Mouse (Mus musculus): ENCODE data around the gene Fut1. TPM values are rescaled to one million over a fixed set of nuclear protein-coding genes. Genes with fewer than 3 reads are reported as not detected.
A peak's percentile ranks its signal among the peaks of the same experiment; 100 is the strongest.

Fut1 gene
- not detected for total RNA-seq (2021)
- long read RNA-seq, experiment 1, result 0 reads
- long read RNA-seq, experiment 2, result 0 reads

DNA sequence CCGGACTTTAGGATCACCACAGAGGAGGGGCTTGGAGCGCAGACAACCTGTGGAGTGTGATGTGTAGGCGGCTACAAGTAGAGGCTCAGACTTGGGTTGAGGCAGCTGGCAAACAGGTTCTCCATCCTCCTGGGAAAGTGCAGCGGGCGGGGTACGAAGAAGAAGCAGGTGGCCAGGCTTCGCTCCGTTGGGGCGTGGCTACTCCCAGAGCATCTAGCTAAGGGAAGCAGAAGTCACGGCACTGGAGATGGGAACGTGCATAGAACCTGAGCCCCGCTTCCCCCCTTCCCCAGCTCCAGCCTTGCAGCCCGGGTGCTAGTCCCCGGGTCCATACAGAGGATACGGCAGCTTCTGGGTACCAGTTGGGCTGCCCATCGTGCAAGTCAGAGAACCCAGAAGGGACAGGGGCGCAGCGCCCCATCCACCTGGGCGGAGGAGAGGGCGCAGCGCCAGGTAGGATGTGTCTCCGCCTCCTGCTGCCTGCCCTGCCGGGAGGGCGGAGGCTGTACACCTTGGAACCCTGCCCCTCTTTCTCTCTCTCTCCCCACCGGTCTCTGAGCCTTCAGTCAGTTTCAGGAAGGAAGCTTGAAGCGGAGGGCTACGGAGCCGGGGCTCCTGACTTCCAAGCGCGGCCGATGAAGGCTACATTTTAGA is at the start of gene Fut1:
TSS of gene Fut1 (plus strand) at position 248 of the 654 bp plus-strand sequence.
- DNase-seq (ENCODE audit: low spot score in 2 of 2), result peak in 1 of 2 experiments; percentile 17

DNA sequence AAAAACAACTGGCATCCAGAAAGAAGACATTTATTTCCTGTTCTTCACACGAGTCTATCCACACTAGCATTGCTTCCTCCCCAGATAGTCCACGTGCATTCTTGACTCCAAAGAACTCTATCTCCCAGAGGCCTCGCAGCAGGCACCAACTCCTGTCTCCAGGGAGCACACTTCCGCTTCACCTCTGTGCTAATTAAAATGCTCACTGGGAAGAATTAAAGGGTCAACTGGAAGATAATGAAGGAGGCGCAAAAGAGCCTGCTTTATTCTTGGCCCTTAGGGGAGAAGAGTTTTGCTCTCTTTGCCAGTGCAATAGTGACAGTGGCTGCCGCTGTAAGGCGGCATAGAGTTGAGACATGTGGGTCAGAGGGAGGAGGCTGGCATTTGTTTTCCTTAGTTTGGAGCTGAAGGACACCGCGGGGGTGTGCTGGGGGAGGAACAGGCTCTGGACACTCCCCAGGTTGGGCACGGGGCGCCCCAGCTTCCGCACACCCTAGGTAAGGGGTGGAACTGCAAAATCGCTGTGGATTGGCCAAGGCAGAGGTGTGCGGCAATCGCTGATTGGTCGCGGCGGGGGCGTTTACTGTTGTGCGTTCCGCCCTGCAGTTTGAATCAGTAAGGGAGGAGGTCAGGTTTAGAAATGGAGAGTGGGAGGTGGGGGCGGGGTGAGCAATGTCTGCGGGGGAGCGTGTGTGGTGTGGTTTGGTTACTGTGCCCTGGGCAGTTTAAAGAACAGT is 49.1 kb upstream of the Fut1 start:
- peak; percentile 83 to 90 for DNase-seq (ENCODE audit: low spot score in 2 of 2)

DNA sequence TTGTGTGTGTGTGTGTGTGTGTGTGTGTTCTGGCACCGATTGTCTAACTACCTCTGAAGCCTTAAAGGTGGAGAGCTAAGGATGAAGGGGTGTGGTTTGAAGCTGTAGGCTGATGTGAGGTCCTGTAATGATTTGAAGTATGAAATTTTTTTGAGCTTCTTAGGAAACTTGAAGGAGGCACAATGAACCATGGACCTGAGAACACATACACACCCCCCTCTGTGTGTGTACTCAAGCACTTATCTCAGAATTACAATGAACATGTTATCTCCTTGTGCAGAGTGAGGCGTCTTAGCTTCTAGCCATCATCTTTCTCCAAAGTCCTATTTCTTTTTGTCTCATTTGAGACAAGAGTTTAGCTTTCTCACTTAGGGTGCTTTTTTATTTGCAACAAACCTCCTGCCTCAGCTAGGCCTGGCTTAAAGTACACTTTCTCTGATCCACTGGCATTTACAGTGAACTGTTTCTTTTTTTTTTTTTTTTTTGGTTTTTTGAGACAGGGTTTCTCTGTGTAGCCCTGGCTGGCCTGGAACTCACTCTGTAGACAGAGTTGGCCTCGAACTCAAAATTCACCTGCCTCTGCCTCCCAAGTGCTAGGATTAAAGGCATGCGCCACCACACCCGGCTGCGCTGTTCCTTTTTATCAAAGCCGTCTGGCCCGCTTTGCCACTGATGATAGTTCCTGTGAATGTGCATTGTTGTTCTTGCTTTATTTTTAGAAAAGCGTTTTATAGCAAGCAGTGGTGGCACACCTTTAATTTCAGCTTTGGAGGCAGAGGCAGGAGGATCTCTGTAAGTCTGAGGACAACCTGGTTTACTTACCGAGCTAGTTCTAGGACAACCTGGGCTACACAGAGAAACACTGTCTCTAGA is 48.3 kb upstream of the Fut1 start:
- no peak for DNase-seq (ENCODE audit: low spot score in 2 of 2)

DNA sequence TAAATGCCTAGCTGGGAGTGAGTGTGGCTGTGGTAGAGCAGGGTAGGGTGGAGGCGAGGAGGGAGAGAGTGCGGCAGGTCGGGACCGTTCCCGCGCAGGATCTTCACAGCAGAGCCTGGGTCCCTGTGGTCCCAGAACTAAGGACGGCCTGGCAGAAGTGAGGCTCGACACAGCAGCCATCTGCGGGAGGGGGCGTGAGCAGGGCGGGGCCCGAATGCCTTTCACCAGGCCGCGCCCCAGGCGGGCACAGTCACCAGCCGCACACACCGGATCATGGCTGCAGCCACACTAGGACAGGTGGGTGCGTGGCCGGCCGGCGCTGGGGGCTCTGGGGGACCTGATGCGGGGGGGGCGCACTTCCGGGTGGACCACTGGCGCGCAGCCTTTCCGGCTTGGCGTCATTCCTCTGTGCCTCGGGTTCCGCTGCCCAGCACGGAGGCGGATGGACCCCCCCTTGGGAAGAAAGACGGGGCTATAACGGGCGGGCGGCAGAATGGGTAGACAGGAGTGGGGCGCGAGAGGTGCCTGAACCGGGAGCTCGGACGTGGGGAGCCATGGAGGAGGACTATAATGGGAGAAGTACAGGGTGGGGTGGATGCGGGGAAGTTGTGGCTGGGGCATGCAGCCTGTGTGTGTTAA is 46.9 kb upstream of the Fut1 start, which contains the start of gene Bcat2:
TSS of gene Bcat2 (plus strand) at position 51 of the 639 bp plus-strand sequence.
- peak; percentile 62 to 70 for DNase-seq (ENCODE audit: low spot score in 2 of 2)

DNA sequence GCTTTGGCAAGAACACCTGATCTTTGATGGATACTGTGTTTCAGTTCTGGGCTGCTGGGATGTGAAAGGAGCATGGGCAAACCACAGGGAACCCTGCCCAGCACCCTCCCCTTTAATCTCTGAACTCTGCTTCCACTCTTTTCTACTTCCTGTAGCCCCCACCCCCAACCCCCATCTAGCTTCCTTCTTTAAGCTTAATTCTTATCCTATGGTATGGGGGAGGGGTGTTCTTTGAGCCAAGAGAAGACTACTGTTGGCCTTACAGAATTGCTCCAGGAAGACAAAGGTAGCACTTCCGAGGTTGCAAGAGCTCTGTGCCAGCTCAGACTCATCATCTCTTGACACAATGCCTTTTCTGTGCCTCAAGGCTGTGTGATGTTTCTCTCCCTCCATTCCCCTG is 45.1 kb upstream of the Fut1 start:
- DNase-seq (ENCODE audit: low spot score in 2 of 2), result no peak

DNA sequence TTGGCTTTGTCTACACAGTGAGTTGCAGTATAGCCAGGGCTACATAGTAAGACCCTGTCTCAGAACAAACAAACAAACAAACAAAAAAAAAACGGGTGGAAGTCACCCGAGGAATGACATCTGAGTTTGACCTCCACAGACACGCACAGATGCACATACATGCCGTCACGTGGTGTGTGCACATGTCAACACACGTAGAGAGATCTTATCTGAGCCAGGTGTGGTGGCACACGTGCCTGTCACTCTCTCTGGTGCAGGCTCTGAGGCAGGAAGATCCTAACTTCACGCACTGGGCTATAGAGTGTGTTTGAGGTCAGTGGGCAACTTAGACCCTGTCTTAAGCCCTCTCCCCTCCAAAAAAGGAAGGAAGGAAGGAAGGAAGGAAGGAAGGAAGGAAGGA is 43.1 kb upstream of the Fut1 start:
- DNase-seq (ENCODE audit: low spot score in 2 of 2), result no peak

DNA sequence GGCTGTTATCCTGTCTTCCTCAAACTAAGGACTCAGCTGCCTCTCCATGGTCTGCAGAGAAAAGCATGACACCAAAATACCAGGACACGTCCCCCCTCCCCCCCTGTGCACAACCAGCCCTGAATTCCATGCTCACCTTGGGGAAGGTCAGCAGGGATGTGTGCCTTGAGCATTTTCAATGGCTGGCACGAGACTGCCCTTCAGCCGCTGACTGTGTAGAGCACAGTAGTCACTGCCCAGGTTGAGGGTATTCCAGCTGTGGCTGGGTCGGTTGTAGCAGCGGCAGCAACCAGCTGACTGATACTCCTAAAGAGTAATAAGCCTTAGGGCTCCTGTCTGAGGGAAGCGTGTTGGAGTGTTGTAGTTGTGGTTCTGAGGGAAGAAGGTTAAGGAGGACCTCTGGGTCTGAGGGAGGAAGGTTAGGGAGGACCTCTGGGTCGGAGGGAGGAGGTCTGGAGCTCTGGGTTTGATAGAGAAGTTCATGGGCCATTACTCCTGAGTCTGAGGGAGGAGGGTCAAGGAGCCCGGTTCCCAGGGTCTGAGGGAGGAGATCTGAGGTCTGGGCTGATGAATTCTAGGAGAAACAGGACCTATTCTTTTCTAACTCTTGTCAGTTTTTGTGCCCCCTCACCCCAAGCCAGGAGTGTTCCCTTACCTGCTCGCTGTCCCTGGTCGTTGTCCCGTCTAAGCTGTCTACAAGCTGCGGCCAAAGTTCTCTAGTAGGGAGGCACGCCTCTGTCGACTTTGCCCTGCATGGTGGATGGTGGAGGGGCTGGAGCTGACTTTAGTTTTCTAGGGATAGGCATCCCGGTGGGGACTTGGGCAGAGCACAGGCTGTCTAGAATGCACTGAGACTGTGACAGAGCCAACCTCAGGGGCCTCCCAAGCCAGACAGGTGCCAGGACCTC is 42.4 kb upstream of the Fut1 start:
- no peak for DNase-seq (ENCODE audit: low spot score in 2 of 2)

DNA sequence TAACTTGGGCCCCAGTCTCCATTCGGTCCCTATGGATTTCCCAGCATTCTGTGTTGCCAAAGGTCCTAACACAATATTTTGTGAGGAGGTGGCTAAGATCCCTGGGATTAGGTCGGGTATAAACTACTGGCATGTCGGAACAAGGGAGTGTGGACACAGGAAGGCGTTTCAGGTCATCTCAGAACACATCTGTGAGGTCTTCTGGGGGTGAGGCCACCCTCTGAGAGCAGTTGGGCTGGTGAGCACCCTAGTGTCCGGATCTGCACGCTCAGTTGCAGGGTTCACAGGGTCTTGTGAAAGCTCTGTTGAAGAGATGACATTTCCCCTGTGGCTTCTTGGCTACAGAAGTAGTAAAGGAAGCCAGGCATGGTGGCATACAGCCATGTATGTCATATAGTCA is 31.2 kb upstream of the Fut1 start:
- no peak for DNase-seq (ENCODE audit: low spot score in 2 of 2)

DNA sequence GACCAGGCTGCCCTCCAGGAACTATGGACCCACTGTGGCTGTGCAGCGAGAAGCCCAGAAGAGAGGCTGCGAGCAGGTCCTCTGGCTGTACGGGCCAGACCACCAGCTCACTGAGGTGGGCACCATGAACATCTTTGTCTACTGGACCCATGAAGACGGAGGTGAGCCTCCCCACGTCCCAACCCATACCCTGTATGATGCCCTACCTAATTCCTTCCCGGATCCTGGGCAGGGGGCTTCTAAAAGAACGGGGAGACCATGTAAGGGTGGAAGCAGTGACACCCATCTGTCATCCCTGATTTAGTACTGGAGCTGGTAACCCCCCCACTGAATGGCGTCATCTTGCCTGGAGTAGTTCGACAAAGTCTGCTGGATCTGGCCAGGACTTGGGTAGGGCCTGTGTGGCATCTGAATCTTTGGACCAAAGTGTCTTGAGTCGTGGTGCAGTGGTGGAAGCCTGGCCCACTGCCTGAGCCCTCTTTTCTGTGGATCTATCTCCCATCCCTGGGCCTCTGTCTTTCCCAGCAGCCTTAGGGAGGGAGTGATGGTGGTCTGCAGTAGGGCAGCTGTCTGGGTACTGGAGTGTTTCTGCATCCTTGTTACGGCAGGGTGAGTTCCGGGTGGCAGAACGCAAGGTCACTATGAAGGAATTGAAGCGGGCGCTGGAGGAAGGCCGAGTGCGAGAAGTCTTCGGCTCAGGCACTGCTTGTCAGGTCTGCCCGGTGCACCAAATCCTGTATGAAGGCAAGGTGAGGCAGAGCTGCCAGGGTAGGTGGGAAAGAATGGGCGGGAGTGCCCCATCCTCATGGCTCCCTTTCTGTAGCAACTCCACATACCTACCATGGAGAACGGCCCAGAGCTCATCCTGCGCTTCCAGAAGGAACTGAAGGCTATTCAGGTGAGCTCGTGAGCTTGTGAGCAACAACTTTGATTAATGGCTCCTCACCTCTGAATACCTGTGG is 29.2 kb upstream of the Fut1 start:
- DNase-seq (ENCODE audit: low spot score in 2 of 2), result no peak

DNA sequence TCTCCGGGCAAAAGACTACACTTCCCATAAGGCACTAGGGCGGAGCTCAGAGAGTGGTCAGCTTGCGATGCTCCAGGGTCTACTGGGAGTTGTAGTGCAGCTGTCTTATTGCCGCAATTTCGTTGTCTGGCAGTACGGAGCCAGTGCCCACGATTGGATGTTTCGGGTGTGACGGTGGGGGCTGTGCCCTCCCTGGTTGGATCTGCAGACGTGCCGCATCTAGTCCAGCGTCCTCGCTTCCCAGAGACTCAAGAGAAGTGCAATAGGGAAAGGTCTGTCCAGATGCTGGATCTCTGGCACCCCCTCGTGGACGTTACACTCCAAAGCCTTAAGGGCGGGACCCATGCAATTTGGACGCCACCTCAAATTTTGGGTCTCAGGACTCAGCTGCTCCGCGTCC is 27.9 kb upstream of the Fut1 start:
- DNase-seq (ENCODE audit: low spot score in 2 of 2), result peak; percentile 92 to 97

DNA sequence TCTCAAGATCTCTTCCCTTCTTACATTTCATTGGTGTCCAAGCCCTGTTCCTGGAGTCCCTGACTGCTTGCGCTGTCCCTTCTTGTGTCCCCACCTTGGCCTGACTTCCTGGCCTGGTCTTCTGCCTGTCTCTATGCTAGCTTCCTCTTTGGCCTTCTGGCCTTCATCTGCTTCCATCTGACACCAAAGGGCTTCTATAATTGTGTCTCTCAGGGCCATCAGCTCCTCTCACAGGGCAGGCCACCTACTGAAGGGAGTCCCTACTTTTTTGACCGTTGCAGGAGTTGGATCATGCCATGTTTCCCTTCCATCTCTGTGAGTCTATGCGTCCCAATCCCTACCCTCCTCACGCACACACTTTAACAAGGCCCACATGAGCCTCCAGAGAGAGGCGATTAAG is 27.2 kb upstream of the Fut1 start:
- DNase-seq (ENCODE audit: low spot score in 2 of 2), result no peak

DNA sequence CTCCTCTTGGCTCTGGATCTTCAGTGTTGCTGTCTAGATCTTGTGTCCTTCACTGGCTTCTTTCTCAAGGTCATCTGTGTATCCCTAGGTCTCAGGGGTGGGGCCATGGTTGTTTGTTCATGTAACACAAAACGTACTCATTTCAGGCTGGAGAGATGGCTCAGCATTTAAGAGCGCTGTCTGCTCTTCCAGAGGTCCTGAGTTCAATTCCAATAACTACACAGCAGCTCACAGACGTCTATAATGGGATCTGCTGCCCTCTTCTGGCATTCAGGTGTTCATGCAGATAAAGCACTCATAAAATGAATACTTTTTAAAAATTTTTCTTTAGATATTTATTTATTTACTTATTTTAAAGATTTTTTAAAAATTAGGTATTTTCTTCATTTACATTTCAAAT is 26.2 kb upstream of the Fut1 start:
- DNase-seq (ENCODE audit: low spot score in 2 of 2), result no peak

DNA sequence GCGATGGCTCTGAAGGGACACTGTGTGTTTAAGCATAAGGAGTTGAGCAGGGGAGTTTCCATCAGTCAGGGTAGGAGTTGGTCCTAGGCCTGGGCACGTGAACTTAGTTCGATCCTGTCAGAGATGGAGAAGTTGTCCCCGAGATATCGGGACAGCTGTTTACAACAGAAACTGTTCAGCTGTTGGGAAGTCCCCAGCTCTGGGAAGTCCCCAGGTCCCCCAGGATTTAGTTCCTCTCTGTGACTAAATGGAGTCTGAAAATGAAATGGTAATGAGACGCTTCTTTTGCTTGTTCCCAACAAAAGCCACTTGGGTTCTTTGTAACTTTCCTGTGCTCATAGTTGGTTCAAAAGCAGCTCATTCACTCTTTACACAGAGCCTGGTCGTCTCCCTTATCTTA is 25.2 kb upstream of the Fut1 start:
- DNase-seq (ENCODE audit: low spot score in 2 of 2), result no peak

DNA sequence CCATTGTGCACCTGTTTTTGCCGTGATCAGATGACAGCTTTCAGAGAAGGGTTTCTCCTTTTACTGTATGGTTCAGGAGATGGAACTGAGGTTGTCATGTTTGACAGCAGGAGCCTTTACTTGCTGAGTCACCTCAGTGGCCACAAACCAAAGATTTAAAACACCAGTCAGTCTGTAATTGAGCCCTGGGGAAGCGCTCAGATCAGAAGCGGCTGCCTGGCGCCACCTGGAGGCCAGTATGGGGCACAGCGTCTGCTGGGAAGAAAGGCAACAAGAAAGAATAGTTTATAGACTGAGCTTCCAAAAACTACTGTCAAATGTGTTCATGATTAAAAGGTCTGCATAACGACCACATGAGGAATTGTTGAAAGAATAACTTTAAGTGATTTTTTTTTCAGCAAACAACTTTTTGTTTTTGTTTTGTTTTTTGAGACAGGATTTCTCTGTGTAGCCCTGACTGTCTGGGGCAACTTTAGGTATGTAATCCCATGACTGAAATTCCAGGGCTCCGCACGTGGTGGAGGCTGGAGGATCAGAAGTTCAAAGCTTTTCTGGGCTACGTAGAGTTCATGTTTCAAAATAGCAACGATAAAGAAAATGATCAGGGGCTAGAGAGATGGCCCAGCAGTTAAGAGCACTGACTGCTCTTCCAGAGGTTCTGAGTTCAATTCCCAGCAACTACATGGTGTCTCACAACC is 23.8 kb upstream of the Fut1 start:
- peak; percentile 76 to 78 for DNase-seq (ENCODE audit: low spot score in 2 of 2)

DNA sequence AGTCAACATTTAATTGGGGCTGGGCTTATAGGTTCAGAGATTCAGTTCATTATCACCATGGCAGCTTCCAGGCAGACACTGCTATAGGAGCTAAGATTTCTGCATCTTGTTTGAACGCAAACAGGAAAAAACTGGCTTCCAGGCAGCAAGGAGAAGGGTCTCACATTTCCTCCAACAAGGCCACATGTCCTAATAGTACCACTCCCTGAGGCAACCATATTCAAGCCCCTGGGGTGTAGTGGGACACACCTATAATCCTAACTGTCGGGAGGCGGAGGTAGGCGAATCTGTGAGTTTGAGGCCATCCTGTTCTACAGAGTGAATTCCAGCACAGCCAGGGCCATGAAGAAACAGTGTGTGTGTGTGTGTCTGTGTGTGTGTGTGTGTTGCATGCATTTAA is 21.9 kb upstream of the Fut1 start:
- DNase-seq (ENCODE audit: low spot score in 2 of 2), result no peak

DNA sequence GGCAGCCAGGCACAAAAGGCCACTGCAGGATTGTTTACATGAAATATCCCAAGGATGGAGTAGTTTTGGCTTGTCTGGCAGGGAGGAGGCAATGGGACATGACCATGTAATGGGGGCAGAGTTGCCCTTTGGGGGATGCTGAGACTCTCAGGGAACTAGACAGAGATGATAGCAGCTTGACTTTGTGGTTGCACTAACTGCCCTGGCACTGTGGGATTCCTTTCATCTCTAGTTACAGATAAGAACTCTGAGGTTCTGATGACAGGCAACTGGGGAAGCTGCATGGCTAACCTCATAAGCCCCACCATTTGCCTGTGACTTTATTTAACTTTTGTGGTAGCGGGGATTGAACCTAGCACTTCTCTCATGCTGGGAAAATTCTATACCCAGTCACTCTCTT is 21.0 kb upstream of the Fut1 start:
- DNase-seq (ENCODE audit: low spot score in 2 of 2), result no peak

DNA sequence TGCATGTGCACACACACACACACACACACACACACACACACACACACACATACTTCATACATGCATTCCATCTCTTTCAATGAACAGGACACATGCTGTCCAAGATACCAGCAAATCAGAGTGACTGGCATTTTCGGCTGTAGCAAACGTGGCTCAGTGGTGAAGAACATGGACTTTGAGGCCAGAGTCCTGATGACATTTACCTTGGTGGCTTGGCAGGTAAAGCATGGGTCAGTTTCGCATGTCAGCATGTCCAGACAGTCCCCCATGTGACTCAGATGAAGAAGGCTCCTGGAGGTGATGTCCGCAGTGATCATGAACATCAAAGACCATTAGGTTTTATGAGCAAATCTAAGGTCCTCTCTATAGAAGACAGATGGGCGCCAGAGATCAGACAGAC is 20.1 kb upstream of the Fut1 start:
- no peak for DNase-seq (ENCODE audit: low spot score in 2 of 2)

DNA sequence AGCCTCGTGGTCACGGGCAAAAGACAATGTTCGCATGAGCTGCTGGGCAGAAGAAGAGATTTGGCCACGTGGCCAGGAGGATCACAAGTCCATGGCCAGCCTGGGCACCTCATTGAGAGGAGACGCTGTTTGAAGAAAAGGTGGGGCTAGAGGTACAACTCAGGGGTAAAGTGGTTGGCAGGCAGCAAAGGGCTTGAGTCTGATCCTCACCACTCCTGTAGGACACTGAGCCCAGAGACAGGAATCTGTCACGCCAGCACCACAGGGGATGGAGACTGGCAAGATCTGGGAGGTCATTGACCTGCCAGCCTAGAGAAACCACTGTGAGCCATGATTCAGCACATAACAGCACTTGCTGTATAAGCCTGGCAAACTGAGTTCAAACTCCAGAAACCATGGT is 19.6 kb upstream of the Fut1 start:
- no peak for DNase-seq (ENCODE audit: low spot score in 2 of 2)
